Mouse (Mus musculus): ENCODE data around the gene Dync1h1. TPM values are rescaled to one million over a fixed set of nuclear protein-coding genes. Genes with fewer than 3 reads are reported as not detected.
A peak's percentile ranks its signal among the peaks of the same experiment; 100 is the strongest.
"Not testable (repeated sequence)": the region's sequence is repeated elsewhere in the genome, so short reads cannot be mapped to it uniquely, and the experiment has no call there.

Gene Dync1h1
- polyA plus RNA-seq, 1 experiment = 175 TPM

DNA sequence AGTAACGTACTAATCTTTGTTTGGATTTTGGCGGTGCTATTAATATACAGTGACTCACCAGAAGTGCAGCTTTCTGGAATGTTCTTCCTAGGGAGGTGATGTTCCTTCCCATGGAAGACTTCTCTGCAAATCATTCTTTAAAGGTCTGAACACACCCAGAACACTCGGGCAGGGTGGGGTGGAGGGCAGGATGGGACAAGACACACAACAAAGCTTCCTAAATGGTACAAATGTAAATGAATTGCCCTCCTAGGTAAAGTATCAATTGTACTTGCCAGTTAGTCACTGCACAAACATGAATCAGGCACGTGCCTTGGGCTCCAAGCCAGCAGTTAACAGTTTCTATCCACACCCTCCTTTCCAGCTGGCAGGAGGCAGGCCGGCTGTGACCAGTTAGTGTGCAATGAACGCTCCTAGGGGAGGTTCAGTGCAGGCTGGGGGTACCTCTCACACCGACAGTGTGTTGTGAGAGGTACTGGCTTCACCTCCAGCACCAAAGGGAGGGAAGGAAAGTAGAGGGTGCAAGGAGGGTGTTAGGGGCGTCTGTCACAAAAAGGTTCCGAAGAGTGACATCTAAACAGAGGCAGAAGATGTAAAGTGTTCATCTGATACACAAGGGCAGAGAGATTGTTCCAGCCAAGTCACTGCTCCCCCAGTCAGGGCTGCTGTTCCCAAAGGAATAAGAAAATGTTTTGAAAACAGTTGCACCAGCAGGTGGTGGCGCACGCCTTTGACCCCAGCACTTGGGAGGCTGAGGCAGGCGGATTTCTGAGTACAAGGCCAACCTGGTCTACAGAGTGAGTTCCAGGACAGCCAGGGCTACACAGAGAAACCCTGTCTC lies 86.9 kb downstream of the Dync1h1 start:
- TF ChIP-seq CTCF (IDR thresholded peaks at IDR 0.05; ENCODE audit: borderline replicate concordance, insufficient read depth, low read length) = no peak
- no peak; the same call in 1 of the 2 replicates for TF ChIP-seq POLR2A (IDR thresholded peaks at IDR 0.05; ENCODE audit: low read depth, low read length)
- peak overlapping the region; percentile 86 for H3K27ac ChIP-seq (ENCODE audit: insufficient read depth, low read length)
- no peak overlapping the region for H3K4me3 ChIP-seq (ENCODE audit: insufficient read depth, low read length)

DNA sequence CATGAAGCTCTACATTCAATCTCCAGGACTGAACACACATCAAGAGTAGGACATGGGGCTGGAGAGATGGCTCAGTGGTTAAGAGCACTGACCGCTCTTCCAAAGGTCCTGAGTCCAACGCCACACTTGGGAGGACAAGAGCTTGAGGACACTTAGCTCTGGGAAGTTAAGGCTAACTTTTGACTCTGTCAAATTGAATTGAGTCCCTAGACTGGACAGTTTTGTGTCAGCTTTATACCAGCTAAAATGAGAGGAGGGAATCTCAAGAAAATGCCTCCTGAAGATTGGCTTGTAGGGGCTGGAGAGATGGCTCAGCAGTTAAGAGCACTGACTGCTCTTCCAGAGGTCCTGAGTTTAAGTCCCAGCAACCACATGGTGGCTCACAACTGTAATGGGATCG lies 87.7 kb downstream of the Dync1h1 start:
- not testable (repeated sequence) for H3K4me3 ChIP-seq (ENCODE audit: insufficient read depth, low read length); H3K4me1 ChIP-seq (ENCODE audit: control insufficient read depth, insufficient read depth, low read length)
- H3K27ac ChIP-seq (ENCODE audit: insufficient read depth, low read length) = peak overlapping the region; percentile 86; the same call in 1 of the 2 replicates

More for the DNA sequence above, 86.9 kb downstream of the Dync1h1 start:
- H3K4me1 ChIP-seq (ENCODE audit: control insufficient read depth, insufficient read depth, low read length) = 0 out of 2 replicates have a peak, but pooled peaks cover 3% of the 10 kb centered on the region

DNA sequence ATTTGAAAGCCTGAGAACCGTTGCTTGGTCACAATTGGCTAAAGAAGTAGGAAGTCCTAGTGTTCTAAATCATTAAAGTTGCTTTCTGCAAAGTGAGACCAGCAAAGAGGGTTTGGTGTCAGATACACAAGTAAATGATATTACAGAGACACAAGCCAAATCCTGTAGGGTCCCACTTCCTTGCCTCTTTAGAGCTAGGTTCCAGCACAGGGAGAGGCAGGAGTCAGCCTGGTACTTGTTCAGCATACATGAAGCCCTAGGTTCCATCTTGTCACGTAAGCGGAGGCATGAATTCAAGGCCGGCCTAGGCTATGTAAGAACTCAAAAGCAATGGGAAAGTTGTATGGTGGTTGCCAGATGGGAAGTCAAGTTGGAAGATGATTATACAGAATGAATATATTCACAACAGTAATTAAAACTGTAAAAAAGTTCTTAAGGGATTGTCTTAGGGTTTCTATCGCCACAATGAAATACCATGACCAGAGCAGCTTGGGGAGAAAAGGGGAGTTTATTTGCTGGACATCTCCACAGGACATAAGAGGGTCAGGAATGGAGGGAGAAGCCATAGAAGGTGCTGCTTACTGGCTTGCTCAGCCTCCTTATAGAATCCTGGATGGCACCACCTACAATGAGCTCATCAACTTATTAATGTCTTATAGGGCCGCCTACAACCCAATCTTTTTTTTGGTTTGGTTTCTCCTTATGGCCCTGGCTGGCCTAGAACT lies 88.8 kb downstream of the Dync1h1 start:
- TF ChIP-seq CTCF (IDR thresholded peaks at IDR 0.05; ENCODE audit: borderline replicate concordance, insufficient read depth, low read length) (no peak), POLR2A (IDR thresholded peaks at IDR 0.05; ENCODE audit: low read depth, low read length) (no peak)
- H3K4me1 ChIP-seq (ENCODE audit: control insufficient read depth, insufficient read depth, low read length) = peaks cover 6% of the 10 kb centered on the region
- no peak overlapping the region for H3K27ac ChIP-seq (ENCODE audit: insufficient read depth, low read length)
- no peak overlapping the region for H3K4me3 ChIP-seq (ENCODE audit: insufficient read depth, low read length)

DNA sequence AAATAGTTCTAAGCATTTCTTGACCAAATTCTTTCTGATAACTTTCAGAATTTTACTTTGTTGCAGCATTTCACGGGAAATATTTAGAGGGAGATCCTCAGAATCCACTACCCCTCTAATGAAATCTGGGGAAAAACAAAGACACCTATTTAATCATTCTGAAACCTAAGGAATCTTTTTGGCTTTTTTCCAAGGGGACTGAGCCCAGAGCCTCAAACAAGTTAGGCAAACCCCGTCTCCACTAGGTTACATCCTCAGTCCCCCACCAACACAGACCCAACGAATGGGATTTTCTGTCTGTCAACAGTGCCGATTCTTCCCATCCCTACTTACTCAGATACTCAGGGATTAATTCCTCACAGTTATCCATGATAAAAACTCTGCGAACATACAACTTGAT lies 92.1 kb downstream of the Dync1h1 start:
- not testable (repeated sequence) for H3K27ac ChIP-seq (ENCODE audit: insufficient read depth, low read length); H3K4me1 ChIP-seq (ENCODE audit: control insufficient read depth, insufficient read depth, low read length)
- H3K4me3 ChIP-seq (ENCODE audit: insufficient read depth, low read length) = peak overlapping the region; percentile 15; the same call in 1 of the 2 replicates

DNA sequence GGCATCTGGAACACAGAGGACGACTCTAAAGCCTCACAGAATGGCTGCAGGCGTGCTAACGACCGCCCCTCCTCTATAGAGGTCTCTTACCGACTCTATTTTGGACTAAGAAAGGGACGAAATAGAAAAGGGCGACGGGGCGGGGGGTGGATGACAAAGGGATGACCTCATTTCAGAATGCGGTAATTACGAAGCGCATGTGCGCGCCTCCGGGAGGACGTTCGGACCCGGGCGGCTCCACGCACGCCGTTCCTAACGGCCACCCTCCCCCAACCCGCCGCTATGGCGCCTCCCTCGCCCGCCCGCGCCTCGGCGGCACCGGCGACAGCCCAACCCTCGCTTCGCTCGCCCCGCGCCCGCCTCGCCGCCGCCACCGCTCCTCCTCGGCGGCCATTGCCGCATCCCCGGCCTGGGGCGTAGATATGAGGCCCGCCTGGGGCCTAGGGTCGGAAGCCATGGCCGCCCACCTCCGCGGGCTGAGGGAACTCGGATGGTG lies 94.5 kb downstream of the Dync1h1 start:
- TF ChIP-seq CTCF (IDR thresholded peaks at IDR 0.05; ENCODE audit: borderline replicate concordance, insufficient read depth, low read length) (no peak), POLR2A (IDR thresholded peaks at IDR 0.05; ENCODE audit: low read depth, low read length) (no peak)
- peak overlapping the region; percentile 71 for H3K4me3 ChIP-seq (ENCODE audit: insufficient read depth, low read length)
- H3K4me1 ChIP-seq (ENCODE audit: control insufficient read depth, insufficient read depth, low read length) = peaks cover 3% of the 10 kb centered on the region
- peak overlapping the region; percentile 54 for H3K27ac ChIP-seq (ENCODE audit: insufficient read depth, low read length)

DNA sequence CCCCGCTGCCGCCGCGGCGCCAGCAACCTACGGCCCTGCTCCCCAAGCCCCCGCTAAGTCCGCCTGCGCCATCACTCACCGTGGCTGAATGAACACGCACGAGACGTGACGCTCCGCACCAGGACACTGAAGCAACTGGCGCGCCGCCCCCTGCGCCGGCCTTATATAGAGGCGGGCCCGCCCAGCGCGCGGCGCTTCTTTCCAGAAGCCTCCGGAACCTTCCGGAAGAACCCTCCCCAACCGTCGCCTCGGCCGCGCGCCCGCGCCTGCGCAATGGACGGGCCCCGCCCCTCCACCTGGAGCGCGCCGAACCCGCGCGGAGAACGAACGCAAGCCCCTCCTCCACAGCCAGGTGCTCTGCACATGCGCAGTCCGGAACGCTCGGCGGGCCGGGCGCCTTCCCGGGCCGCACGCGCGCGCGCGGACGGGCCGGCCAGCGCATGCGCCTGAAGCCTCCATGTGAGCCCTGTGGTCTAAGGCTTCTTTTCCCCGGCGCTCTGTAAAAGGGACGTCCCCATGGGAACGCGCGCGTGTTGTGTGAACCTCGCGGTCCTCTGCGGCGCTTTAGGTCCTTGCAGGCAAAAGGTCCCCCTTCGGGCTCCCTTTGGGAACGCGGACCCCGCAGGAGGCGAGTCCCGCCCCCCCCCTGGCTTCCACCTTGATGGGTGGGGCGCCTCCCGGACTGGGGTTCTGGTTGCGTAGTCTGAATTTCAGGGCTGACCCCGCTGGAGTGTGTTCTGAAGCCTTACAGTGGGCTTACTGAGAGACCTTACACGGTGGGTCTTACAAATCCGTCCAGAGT lies 95.1 kb downstream of the Dync1h1 start:
- Histone ChIP-seq H3K4me3 (ENCODE audit: insufficient read depth, low read length) (peak overlapping the region; percentile 71), H3K27ac (ENCODE audit: insufficient read depth, low read length) (peak overlapping the region; percentile 54), H3K4me1 (ENCODE audit: control insufficient read depth, insufficient read depth, low read length) (peaks cover 3% of the 10 kb centered on the region)
- TF ChIP-seq CTCF (IDR thresholded peaks at IDR 0.05; ENCODE audit: borderline replicate concordance, insufficient read depth, low read length) = no peak
- peak; percentile 99 for TF ChIP-seq POLR2A (IDR thresholded peaks at IDR 0.05; ENCODE audit: low read depth, low read length)

DNA sequence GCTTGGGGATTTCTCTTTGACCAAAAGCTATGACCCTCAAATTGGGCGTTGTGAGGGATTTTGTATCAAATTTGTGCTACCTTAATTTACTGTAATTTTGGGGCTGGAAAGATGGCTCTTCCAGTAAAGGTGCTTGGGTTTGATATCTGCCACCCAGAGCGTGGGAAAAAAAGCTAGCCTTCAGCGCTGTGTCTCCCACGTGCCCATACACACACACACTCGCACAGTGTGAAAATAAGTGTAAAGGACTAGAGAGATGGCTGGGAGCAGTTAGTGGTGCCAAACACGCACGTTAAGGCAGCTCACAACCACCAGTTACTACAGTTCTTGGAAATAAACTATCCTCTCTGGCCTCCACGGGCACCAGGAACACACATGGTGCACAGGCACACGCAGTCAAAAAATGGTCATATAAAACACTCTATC lies 95.7 kb downstream of the Dync1h1 start:
- Histone ChIP-seq H3K27ac (ENCODE audit: insufficient read depth, low read length) (no peak overlapping the region), H3K4me1 (ENCODE audit: control insufficient read depth, insufficient read depth, low read length) (peaks cover 8% of the 10 kb centered on the region), H3K4me3 (ENCODE audit: insufficient read depth, low read length) (peak overlapping the region; percentile 63)
- TF ChIP-seq CTCF (IDR thresholded peaks at IDR 0.05; ENCODE audit: borderline replicate concordance, insufficient read depth, low read length) (no peak), POLR2A (IDR thresholded peaks at IDR 0.05; ENCODE audit: low read depth, low read length) (no peak)

DNA sequence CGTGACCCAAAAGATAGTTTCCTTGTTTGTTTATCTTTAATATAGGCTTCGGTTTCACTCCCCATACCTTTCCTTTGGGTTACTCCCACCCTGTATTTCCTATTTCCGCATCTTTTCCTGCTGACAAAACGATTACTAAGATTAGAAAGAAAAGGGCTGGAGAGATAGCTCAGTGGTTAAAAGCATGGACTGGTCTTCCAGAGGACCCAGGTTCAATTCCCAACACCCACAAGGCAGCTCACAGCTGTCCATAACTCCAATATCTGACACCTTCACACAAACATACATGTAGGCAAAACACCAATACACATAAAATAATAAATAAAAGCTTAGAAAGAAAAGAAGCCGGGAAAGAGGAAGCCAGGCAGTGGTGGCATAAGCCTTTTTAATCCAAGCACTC lies 96.2 kb downstream of the Dync1h1 start:
- TF ChIP-seq POLR2A (IDR thresholded peaks at IDR 0.05; ENCODE audit: low read depth, low read length) (no peak), CTCF (IDR thresholded peaks at IDR 0.05; ENCODE audit: borderline replicate concordance, insufficient read depth, low read length) (no peak)
- Histone ChIP-seq H3K27ac (ENCODE audit: insufficient read depth, low read length) (no peak overlapping the region), H3K4me3 (ENCODE audit: insufficient read depth, low read length) (no peak overlapping the region), H3K4me1 (ENCODE audit: control insufficient read depth, insufficient read depth, low read length) (peaks cover 13% of the 10 kb centered on the region)

DNA sequence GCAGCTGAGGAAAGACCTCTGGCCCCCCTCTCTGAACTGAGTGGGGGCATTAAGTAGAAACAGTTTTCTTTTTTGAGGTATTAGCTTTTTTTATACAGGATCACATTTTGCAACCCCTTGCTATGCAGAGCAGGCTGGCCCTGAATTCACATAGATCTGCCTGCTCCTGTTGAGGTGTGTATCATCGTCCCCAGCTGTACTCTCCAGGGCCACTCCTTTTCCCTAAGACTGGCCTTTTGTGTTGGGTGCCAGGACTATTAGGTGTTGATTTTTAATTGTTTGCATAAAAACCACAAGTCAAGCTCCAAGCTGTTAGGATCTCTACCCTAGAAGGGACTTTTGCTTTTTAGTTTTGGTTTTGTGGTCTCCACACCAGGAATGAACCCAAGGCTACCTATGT lies 96.8 kb downstream of the Dync1h1 start:
- H3K4me3 ChIP-seq (ENCODE audit: insufficient read depth, low read length) = no peak overlapping the region
- H3K4me1 ChIP-seq (ENCODE audit: control insufficient read depth, insufficient read depth, low read length) = peaks cover 15% of the 10 kb centered on the region
- TF ChIP-seq CTCF (IDR thresholded peaks at IDR 0.05; ENCODE audit: borderline replicate concordance, insufficient read depth, low read length) = no peak
- H3K27ac ChIP-seq (ENCODE audit: insufficient read depth, low read length) = no peak overlapping the region
